Mouse (Mus musculus) cerebellum, adult 2 months (tissue): Measurements from ENCODE around the gene Cd59b.

Experiments
- CTCF ChIP-seq: fragments of 200-500 bp; IDR thresholded peaks from 2 replicates; pipeline ENCODE4 v1.5.1; 2011; ENCODE audit warnings: low read depth, mild to moderate bottlenecking, control low read depth, low read length, moderate library complexity, borderline replicate concordance; ENCODE audit not compliant: insufficient read depth
- POLR2A ChIP-seq: fragments of 200-500 bp; IDR thresholded peaks from 2 replicates; pipeline ENCODE4 v1.6.1; 2011; ENCODE audit warnings: low read length, control low read depth, borderline replicate concordance; ENCODE audit not compliant: insufficient read depth

DNA sequence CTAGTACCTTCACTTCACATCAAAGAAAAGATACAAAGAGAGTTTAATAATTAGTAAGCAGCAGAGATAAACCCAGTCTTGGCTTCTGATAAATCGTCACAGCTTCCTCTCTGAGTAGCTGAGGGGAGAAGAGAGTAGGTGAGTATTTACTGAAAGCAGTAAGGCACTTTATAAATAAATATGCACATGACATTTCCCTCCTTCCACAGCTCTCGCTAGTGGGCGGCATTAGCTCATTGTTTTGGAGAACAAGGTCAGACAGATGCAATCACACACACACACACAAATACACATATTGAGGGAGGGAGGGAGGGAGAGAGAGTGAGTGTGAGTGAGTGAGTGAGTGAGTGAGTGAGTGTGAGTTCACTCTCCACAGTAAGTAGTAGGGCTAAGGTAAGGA is 33.3 kb upstream of the Cd59b start:
- TF ChIP-seq CTCF = no peak
- no peak for TF ChIP-seq POLR2A
